Mouse (Mus musculus) MN1 (cell line): ENCODE data around the gene Maml2.

Experiments
- DNase-seq: peaks from one replicate; pipeline ENCODE4 v3.0.0-alpha.2; 2016; ENCODE audit warnings: low spot score

Gene Maml2

GRCm38 (mm10) chr9:13716316-13717099 is 418.8 kb downstream of the Maml2 start:
- DNase-seq = peak; percentile 77

GRCm38 (mm10) chr9:13748404-13748797 is 450.6 kb downstream of the Maml2 start, which contains the start of gene Mtmr2:
Mtmr2 (plus strand) TSS chr9:13748410.
- peak; percentile 12 for DNase-seq

GRCm38 (mm10) chr9:13748798-13749674 is 451.3 kb downstream of the Maml2 start:
- DNase-seq = peak; percentile 93

- DNase-seq = peak; percentile 7
Observed at GRCm38 (mm10) chr9:13749675-13749998, 451.9 kb downstream of the Maml2 start.

- DNase-seq = peak; percentile 72
Observed at GRCm38 (mm10) chr9:13752543-13752942, 454.8 kb downstream of the Maml2 start.
